In the genomic region with DNA sequence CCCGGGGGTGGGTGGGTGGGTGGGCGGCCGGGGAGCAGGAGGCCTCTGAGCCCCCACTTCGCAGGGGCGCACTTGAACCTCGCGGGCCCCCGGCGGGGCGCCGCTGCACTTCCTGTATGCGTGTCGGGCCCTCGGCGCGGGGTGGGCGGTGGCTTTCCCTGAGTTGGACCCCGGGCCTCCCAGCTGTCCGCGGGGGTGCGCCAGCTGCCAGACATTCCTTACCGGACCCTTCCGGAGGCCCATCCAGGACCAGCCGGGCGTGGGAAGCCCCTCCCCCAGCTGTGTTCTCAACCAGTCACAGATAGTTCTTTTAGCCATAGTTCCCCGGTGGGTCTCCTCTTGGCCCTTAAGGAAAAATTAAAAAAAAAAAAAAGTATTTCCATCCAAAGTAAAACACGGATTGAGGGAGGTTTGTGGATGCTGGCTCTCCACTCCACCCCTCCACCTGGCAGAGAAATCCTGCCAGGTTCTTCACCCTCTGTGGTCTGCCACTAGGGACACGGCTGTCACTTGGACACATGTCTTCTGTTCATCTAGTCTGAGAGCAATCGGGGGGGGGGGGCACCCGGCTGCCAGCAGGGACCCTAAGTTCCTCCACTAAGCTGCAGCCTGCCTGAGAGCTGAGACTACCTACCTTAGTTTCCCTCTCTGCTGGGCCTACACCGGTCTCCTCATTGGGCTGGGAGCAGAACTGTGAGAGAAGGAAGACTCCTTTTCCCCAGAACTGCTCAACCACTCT, we compare ENCODE assay signal across 8 mouse cellular contexts. TPM values are rescaled to one million over a fixed set of nuclear protein-coding genes. Genes with fewer than 3 reads are reported as not detected.
DNase-seq lines count a peak whose midpoint lies in the region; ATAC-seq lines count a peak whose summit lies in the region.

No protein-coding gene starts in this region.

- peaks cover 44% of the 10 kb centered on the region for H3K27me3 ChIP-seq in embryonic facial prominence, embryonic 10.5 days (replicated peaks; ENCODE audit: low read depth, poor library complexity, severe bottlenecking)
- H3K27me3 ChIP-seq in heart, embryonic 16.5 days (ENCODE audit: control insufficient read depth, insufficient read depth, low read length), result no peaks in the 10 kb centered on the region
- H3K27me3 ChIP-seq in midbrain, embryonic 14.5 days (ENCODE audit: control insufficient read depth, insufficient read depth, low read length), result peaks cover 30% of the 10 kb centered on the region

- ATAC-seq in heart, embryonic 16.5 days (replicated peaks; ENCODE audit: extremely low read depth, insufficient read depth, low FRiP score), result peak; percentile 67
- no peak for ATAC-seq in midbrain, embryonic 14.5 days (ENCODE audit: low FRiP score, low TSS enrichment)

- H3K4me3 ChIP-seq in embryonic facial prominence, embryonic 10.5 days, result peak overlapping the region; percentile 83
- H3K4me3 ChIP-seq in heart, embryonic 16.5 days (ENCODE audit: low read length), result peak overlapping the region; percentile 75
- H3K4me3 ChIP-seq in midbrain, embryonic 14.5 days (replicated peaks; ENCODE audit: low read depth, low read length), result peak overlapping the region; percentile 44

- DNase-seq in left cerebral cortex, postnatal 4 days, result peak; percentile 78
- no peak for DNase-seq in left cerebral cortex, postnatal 36 days (ENCODE audit: low spot score in 2 of 2)
- peak; percentile 84 for DNase-seq in embryonic facial prominence, embryonic 10.5 days (ENCODE audit: low spot score)
- DNase-seq in kidney, postnatal 36 days, result peak; percentile 59 to 76
- peak; percentile 46 for DNase-seq in midbrain, embryonic 14.5 days
- DNase-seq in thymus, postnatal 25 days, result peak; percentile 25
- DNase-seq in layer of hippocampus, adult 11-12 months (ENCODE audit: low spot score), result no peak

- H3K4me1 ChIP-seq in embryonic facial prominence, embryonic 10.5 days, result peaks cover 63% of the 10 kb centered on the region
- peaks cover 14% of the 10 kb centered on the region for H3K4me1 ChIP-seq in heart, embryonic 16.5 days (ENCODE audit: control insufficient read depth, insufficient read depth, low read length)
- peaks cover 6% of the 10 kb centered on the region; the same call in 1 of the 2 replicates for H3K4me1 ChIP-seq in midbrain, embryonic 14.5 days (ENCODE audit: control insufficient read depth, insufficient read depth, low read length)

- peak overlapping the region; percentile 81 for H3K9ac ChIP-seq in heart, embryonic 16.5 days (ENCODE audit: low read length)
- H3K9ac ChIP-seq in midbrain, embryonic 14.5 days (replicated peaks; ENCODE audit: low read length), result peak overlapping the region; percentile 36

- H3K27ac ChIP-seq in embryonic facial prominence, embryonic 10.5 days (replicated peaks), result peak overlapping the region; percentile 81
- peak overlapping the region; percentile 74 for H3K27ac ChIP-seq in heart, embryonic 16.5 days (ENCODE audit: low read length)
- H3K27ac ChIP-seq in midbrain, embryonic 14.5 days (replicated peaks; ENCODE audit: low read depth, low read length), result no peak overlapping the region

- WGBS in embryonic facial prominence, embryonic 10.5 days, result 2% methylated on average over 31 of the region's 31 CpGs
- WGBS in heart, embryonic 16.5 days, result 2% methylated on average over 29 of the region's 31 CpGs
- 2% methylated on average over 31 of the region's 31 CpGs for WGBS in midbrain, embryonic 14.5 days

- no peaks in the 10 kb centered on the region; the same call in 1 of the 2 replicates for H3K36me3 ChIP-seq in embryonic facial prominence, embryonic 10.5 days (replicated peaks)
- no peaks in the 10 kb centered on the region for H3K36me3 ChIP-seq in heart, embryonic 16.5 days (ENCODE audit: control insufficient read depth, insufficient read depth)
- H3K36me3 ChIP-seq in midbrain, embryonic 14.5 days (ENCODE audit: control insufficient read depth, insufficient read depth, low read length), result no peaks in the 10 kb centered on the region

- no peaks in the 10 kb centered on the region for H3K9me3 ChIP-seq in embryonic facial prominence, embryonic 10.5 days
- H3K9me3 ChIP-seq in heart, embryonic 16.5 days (replicated peaks; ENCODE audit: control insufficient read depth, low read length), result no peaks in the 10 kb centered on the region
- H3K9me3 ChIP-seq in midbrain, embryonic 14.5 days (ENCODE audit: control insufficient read depth, low read length), result no peaks in the 10 kb centered on the region

- peak overlapping the region; percentile 96 for H3K4me2 ChIP-seq in heart, embryonic 16.5 days (ENCODE audit: low read depth, low read length)
- peak overlapping the region; percentile 90 for H3K4me2 ChIP-seq in midbrain, embryonic 14.5 days (ENCODE audit: low read length)

- intact Hi-C loops in left cerebral cortex, postnatal 4 days (cut with DNase I), result no loop called here
- intact Hi-C loops in left cerebral cortex, postnatal 36 days (cut with DNase I), result no loop called here

RNA-seq across cellular contexts. Expression of a gene that starts 12.2 kb away (rescaled TPM):
- 10 to 100 TPM; 16.7 to 18.5 TPM for total RNA-seq in left cerebral cortex, postnatal 4 days (2021)
- total RNA-seq in left cerebral cortex, postnatal 36 days (2021), result 10 to 100 TPM; 11.8 to 12.0 TPM
- polyA plus RNA-seq in embryonic facial prominence, embryonic 10.5 days (2016; fragmentation: Nextera tagmentation; extraction: Ambion mirVana), result 16.2 and 17.7 TPM in 2 replicates
- polyA plus RNA-seq in heart, embryonic 16.5 days (2015; fragmentation: Nextera tagmentation; extraction: Ambion mirVana), result 11.3 and 14.8 TPM in 2 replicates
- polyA plus RNA-seq in midbrain, embryonic 14.5 days (2014; fragmentation: Nextera tagmentation; extraction: Ambion mirVana), result 19.5 and 19.9 TPM in 2 replicates

RNA-seq across cellular contexts. Expression of a gene that starts 38.2 kb away (rescaled TPM):
- under 1 TPM; 0.26 to 0.56 TPM for total RNA-seq in left cerebral cortex, postnatal 4 days (2021)
- under 1 TPM; 0.74 to 0.75 TPM for total RNA-seq in left cerebral cortex, postnatal 36 days (2021)
- 5.9 and 6.6 TPM in 2 replicates for polyA plus RNA-seq in embryonic facial prominence, embryonic 10.5 days (2016; fragmentation: Nextera tagmentation; extraction: Ambion mirVana)
- 7.4 and 10.1 TPM in 2 replicates for polyA plus RNA-seq in heart, embryonic 16.5 days (2015; fragmentation: Nextera tagmentation; extraction: Ambion mirVana)
- polyA plus RNA-seq in midbrain, embryonic 14.5 days (2014; fragmentation: Nextera tagmentation; extraction: Ambion mirVana), result 0.46 TPM in 1 of 2 replicates, not detected in the other

Comparison
In these comparisons a context has a peak if more than half of its experiments do, and no peak if none do; other contexts are left out.
1. DNase-seq: peak in left cerebral cortex, postnatal 4 days (single experiment), embryonic facial prominence, embryonic 10.5 days (single experiment), kidney, postnatal 36 days (2 of 2), midbrain, embryonic 14.5 days (single experiment) and thymus, postnatal 25 days (single experiment); none in left cerebral cortex, postnatal 36 days (0 of 2) and layer of hippocampus, adult 11-12 months (single experiment).
2. Peak in every context shown above with its lines, with median percentiles within 50 percentile points of each other: H3K4me3 ChIP-seq.